Mouse (Mus musculus): ENCODE data around the gene Ndufa11. TPM values are rescaled to one million over a fixed set of nuclear protein-coding genes. Genes with fewer than 3 reads are reported as not detected.

Gene Ndufa11
- polyA plus RNA-seq, 1 experiment from 2014 or later, result 595 TPM

DNA sequence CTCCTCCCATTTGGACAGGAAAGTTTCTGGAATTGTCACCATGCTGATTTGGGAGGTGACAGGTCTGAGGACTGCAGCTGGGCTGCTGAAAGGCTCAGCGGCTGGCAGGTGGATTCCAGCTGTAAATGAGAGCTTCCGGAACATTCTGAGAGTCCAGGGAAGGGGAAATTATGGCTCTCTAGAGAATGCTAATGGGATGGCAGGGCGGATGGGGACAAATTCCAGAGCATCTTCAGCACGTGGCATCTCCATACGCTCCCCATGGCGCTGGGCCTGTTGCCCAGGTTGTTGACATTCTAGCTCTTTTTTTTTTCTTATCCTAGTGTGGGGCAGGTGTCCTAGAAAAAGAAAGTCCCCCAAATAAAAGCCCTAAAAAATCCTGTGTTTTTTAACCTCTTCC is 11.6 kb downstream of the Ndufa11 start:
- H3K27me3 ChIP-seq (ENCODE audit: control insufficient read depth, insufficient read depth, low read length), result no peaks in the 10 kb centered on the region
- H3K9me3 ChIP-seq (ENCODE audit: control insufficient read depth, low read length), result no peaks in the 10 kb centered on the region
- H3K4me1 ChIP-seq (replicated peaks; ENCODE audit: control insufficient read depth, insufficient read depth), result peaks cover 3% of the 10 kb centered on the region; the same call in 1 of the 2 replicates
- TF ChIP-seq CTCF (IDR thresholded peaks at IDR 0.05; ENCODE audit: low read depth), result no peak
- TF ChIP-seq EP300 (optimal IDR thresholded peaks at IDR 0.05), result no peak
- H3K36me3 ChIP-seq (ENCODE audit: control insufficient read depth, insufficient read depth, low read length), result no peaks in the 10 kb centered on the region; the same call in 1 of the 2 replicates
- no peak overlapping the region for H3K4me2 ChIP-seq (replicated peaks; ENCODE audit: low read depth)
- 39% methylated on average over 6 of the region's 6 CpGs for WGBS
- H3K27ac ChIP-seq (replicated peaks), result no peak overlapping the region
- no peak overlapping the region for H3K4me3 ChIP-seq (ENCODE audit: low read depth, low read length)
- DNase-seq (ENCODE audit: low spot score), result no peak
- ATAC-seq (ENCODE audit: low FRiP score, low TSS enrichment), result no peak
- H3K9ac ChIP-seq (ENCODE audit: low read length), result no peak overlapping the region

- H3K4me2 ChIP-seq (replicated peaks; ENCODE audit: low read depth), result no peak overlapping the region
- ATAC-seq (ENCODE audit: low FRiP score, low TSS enrichment), result no peak
- TF ChIP-seq CTCF (IDR thresholded peaks at IDR 0.05; ENCODE audit: low read depth) (no peak), EP300 (optimal IDR thresholded peaks at IDR 0.05) (no peak)
- DNase-seq (ENCODE audit: low spot score), result no peak
- H3K27me3 ChIP-seq (ENCODE audit: control insufficient read depth, insufficient read depth, low read length), result no peaks in the 10 kb centered on the region
- no peak overlapping the region for H3K27ac ChIP-seq (replicated peaks)
- H3K36me3 ChIP-seq (ENCODE audit: control insufficient read depth, insufficient read depth, low read length), result no peaks in the 10 kb centered on the region
- no peak overlapping the region for H3K9ac ChIP-seq (ENCODE audit: low read length)
- H3K9me3 ChIP-seq (ENCODE audit: control insufficient read depth, low read length), result no peaks in the 10 kb centered on the region
- WGBS, result 61% methylated on average over 2 of the region's 2 CpGs
- H3K4me3 ChIP-seq (ENCODE audit: low read depth, low read length), result no peak overlapping the region
- H3K4me1 ChIP-seq (replicated peaks; ENCODE audit: control insufficient read depth, insufficient read depth), result peaks cover 3% of the 10 kb centered on the region; the same call in 1 of the 2 replicates
These were observed 12.1 kb downstream of the Ndufa11 start for GRCm38 (mm10) chr17:56729656-56730055.

- Histone ChIP-seq H3K4me1 (replicated peaks; ENCODE audit: control insufficient read depth, insufficient read depth) (no peaks in the 10 kb centered on the region), H3K27me3 (ENCODE audit: control insufficient read depth, insufficient read depth, low read length) (no peaks in the 10 kb centered on the region), H3K4me3 (ENCODE audit: low read depth, low read length) (no peak overlapping the region), H3K9me3 (ENCODE audit: control insufficient read depth, low read length) (no peaks in the 10 kb centered on the region), H3K9ac (ENCODE audit: low read length) (no peak overlapping the region), H3K4me2 (replicated peaks; ENCODE audit: low read depth) (no peak overlapping the region), H3K27ac (replicated peaks) (no peak overlapping the region), H3K36me3 (ENCODE audit: control insufficient read depth, insufficient read depth, low read length) (no peaks in the 10 kb centered on the region)
- 42% methylated on average over 8 of the region's 8 CpGs for WGBS
- TF ChIP-seq CTCF (IDR thresholded peaks at IDR 0.05; ENCODE audit: low read depth) (peak; percentile 58), EP300 (optimal IDR thresholded peaks at IDR 0.05) (no peak)
- DNase-seq (ENCODE audit: low spot score), result no peak
- ATAC-seq (ENCODE audit: low FRiP score, low TSS enrichment), result no peak
These were observed 19.0 kb downstream of the Ndufa11 start for GRCm38 (mm10) chr17:56736534-56736933.

DNA sequence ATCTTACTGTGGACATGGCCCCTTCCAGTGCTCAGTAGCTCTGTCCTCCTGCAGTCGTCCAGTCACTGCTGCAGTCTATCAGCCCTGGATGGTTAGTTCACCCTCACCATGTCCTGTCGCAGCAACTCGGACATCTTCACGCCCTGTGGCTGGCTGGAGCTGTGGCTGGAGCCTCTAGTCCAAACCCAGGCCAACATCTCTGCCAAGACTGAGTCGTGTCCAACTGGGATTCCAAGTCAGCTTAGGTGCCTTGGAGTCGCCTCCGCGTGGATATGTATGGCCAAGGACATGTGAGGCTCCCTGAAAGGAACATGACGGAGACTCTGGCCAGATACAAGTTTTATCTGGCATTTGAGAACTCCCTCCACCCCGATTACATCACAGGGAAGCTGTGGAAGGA is 20.7 kb downstream of the Ndufa11 start:
- Histone ChIP-seq H3K9me3 (ENCODE audit: control insufficient read depth, low read length) (no peaks in the 10 kb centered on the region), H3K4me2 (replicated peaks; ENCODE audit: low read depth) (no peak overlapping the region), H3K27me3 (ENCODE audit: control insufficient read depth, insufficient read depth, low read length) (no peaks in the 10 kb centered on the region), H3K4me1 (replicated peaks; ENCODE audit: control insufficient read depth, insufficient read depth) (no peaks in the 10 kb centered on the region), H3K4me3 (ENCODE audit: low read depth, low read length) (no peak overlapping the region), H3K36me3 (ENCODE audit: control insufficient read depth, insufficient read depth, low read length) (no peaks in the 10 kb centered on the region), H3K27ac (replicated peaks) (no peak overlapping the region), H3K9ac (ENCODE audit: low read length) (no peak overlapping the region)
- TF ChIP-seq CTCF (IDR thresholded peaks at IDR 0.05; ENCODE audit: low read depth) (no peak), EP300 (optimal IDR thresholded peaks at IDR 0.05) (no peak)
- 68% methylated on average over 10 of the region's 10 CpGs for WGBS
- DNase-seq (ENCODE audit: low spot score) (no peak), ATAC-seq (ENCODE audit: low FRiP score, low TSS enrichment) (no peak)

- Histone ChIP-seq H3K27ac (replicated peaks) (no peak overlapping the region), H3K27me3 (ENCODE audit: control insufficient read depth, insufficient read depth, low read length) (no peaks in the 10 kb centered on the region), H3K36me3 (ENCODE audit: control insufficient read depth, insufficient read depth, low read length) (no peaks in the 10 kb centered on the region), H3K9me3 (ENCODE audit: control insufficient read depth, low read length) (no peaks in the 10 kb centered on the region), H3K4me1 (replicated peaks; ENCODE audit: control insufficient read depth, insufficient read depth) (no peaks in the 10 kb centered on the region), H3K4me3 (ENCODE audit: low read depth, low read length) (no peak overlapping the region), H3K9ac (ENCODE audit: low read length) (no peak overlapping the region), H3K4me2 (replicated peaks; ENCODE audit: low read depth) (no peak overlapping the region)
- ATAC-seq (ENCODE audit: low FRiP score, low TSS enrichment), result no peak; the same call in 1 of the 2 replicates
- DNase-seq (ENCODE audit: low spot score), result no peak
- no peak for TF ChIP-seq EP300 (optimal IDR thresholded peaks at IDR 0.05)
- TF ChIP-seq CTCF (IDR thresholded peaks at IDR 0.05; ENCODE audit: low read depth), result no peak
- WGBS, result 74% methylated on average over 17 of the region's 17 CpGs
These were observed 22.7 kb downstream of the Ndufa11 start for GRCm38 (mm10) chr17:56740118-56740787.

DNA sequence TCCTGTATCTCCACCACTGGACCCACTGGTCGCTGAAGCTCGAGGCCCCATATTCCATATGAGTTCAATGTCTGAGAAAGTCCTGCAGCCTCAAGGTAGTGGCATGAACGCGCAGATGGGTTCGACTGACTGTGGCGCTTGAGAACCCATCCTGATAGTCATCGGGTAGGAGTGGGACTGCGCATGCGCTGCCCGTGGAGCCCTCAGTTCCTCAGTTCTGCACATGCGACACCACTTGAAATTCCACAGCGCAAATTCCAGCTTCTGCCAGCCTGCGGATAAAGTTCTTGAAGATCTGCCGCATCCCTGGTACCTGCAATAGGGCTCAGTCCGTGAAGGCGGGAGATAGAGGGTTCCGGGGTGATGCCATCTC is 23.2 kb downstream of the Ndufa11 start:
- Histone ChIP-seq H3K4me2 (replicated peaks; ENCODE audit: low read depth) (no peak overlapping the region), H3K27me3 (ENCODE audit: control insufficient read depth, insufficient read depth, low read length) (no peaks in the 10 kb centered on the region), H3K9ac (ENCODE audit: low read length) (no peak overlapping the region), H3K36me3 (ENCODE audit: control insufficient read depth, insufficient read depth, low read length) (no peaks in the 10 kb centered on the region), H3K27ac (replicated peaks) (no peak overlapping the region), H3K4me3 (ENCODE audit: low read depth, low read length) (no peak overlapping the region), H3K9me3 (ENCODE audit: control insufficient read depth, low read length) (no peaks in the 10 kb centered on the region), H3K4me1 (replicated peaks; ENCODE audit: control insufficient read depth, insufficient read depth) (no peaks in the 10 kb centered on the region)
- WGBS, result 83% methylated on average over 17 of the region's 17 CpGs
- ATAC-seq (ENCODE audit: low FRiP score, low TSS enrichment) (no peak), DNase-seq (ENCODE audit: low spot score) (no peak)
- TF ChIP-seq EP300 (optimal IDR thresholded peaks at IDR 0.05) (no peak), CTCF (IDR thresholded peaks at IDR 0.05; ENCODE audit: low read depth) (no peak)

All from stomach, postnatal 0 days (tissue).